Mouse (Mus musculus) hindbrain, embryonic 11.5 days (tissue): ENCODE data around the gene Mpp2. TPM values are rescaled to one million over a fixed set of nuclear protein-coding genes. Genes with fewer than 3 reads are reported as not detected.

ENCODE experiments used
- ATAC-seq: fragments of 200-750 bp; cut with Nextera tagmentation; 2 replicates; pipeline ENCODE4 v1.8.0; 2017; ENCODE audit warnings: mild to moderate bottlenecking, moderate TSS enrichment, moderate library complexity; ENCODE audit not compliant: low FRiP score
- DNase-seq: peaks from one replicate; pipeline ENCODE4 v3.0.0-alpha.2; 2015; ENCODE audit warnings: low spot score
- H3K27ac ChIP-seq: fragments of 300-500 bp; sonication (generic); 2 replicates; pipeline ENCODE4 v1.5.1; 2014; ENCODE audit warnings: mild to moderate bottlenecking, low read depth, low read length
- H3K27me3 ChIP-seq: fragments of 300-500 bp; sonication (generic); 2 replicates; pipeline ENCODE4 v1.6.1; 2014; ENCODE audit warnings: mild to moderate bottlenecking, low read length, moderate library complexity, mixed read lengths; ENCODE audit not compliant: control insufficient read depth, insufficient read depth
- H3K36me3 ChIP-seq: fragments of 300-500 bp; sonication (generic); 2 replicates; pipeline ENCODE4 v1.6.1; 2014; ENCODE audit warnings: mild to moderate bottlenecking, low read length, moderate library complexity, mixed read lengths; ENCODE audit not compliant: control insufficient read depth, insufficient read depth
- H3K4me1 ChIP-seq: fragments of 300-500 bp; sonication (generic); replicated peaks from 2 replicates; pipeline ENCODE4 v1.6.1; 2014; ENCODE audit warnings: low read length, mixed read lengths; ENCODE audit not compliant: control insufficient read depth, insufficient read depth
- H3K4me2 ChIP-seq: fragments of 300-500 bp; sonication (generic); replicated peaks from 2 replicates; pipeline ENCODE4 v1.6.1; 2014; ENCODE audit warnings: mild to moderate bottlenecking, low read depth, low read length
- H3K4me3 ChIP-seq: fragments of 300-500 bp; sonication (generic); 2 replicates; pipeline ENCODE4 v1.5.1; 2014; ENCODE audit warnings: low read depth, low read length
- H3K9ac ChIP-seq: fragments of 300-500 bp; sonication (generic); 2 replicates; pipeline ENCODE4 v1.6.1; 2014; ENCODE audit warnings: low read depth, low read length
- H3K9me3 ChIP-seq: fragments of 300-500 bp; sonication (generic); 2 replicates; pipeline ENCODE4 v1.6.1; 2016; ENCODE audit warnings: low read length; ENCODE audit not compliant: control insufficient read depth
- WGBS: fragments of 180-500 bp; shearing (Covaris S2); extraction: QIAGEN DNeasy Blood & Tissue Kit; methylation state at CpG from one replicate; pipeline ENCODE4 v1.1.7; 2014; 5-methylcytosine and 5-hydroxymethylcytosine counted together
- polyA plus RNA-seq: library from polyadenylated mRNA; unstranded; fragments of >200 nt; fragmentation: Nextera tagmentation; extraction: Ambion mirVana; gene quantifications from 2 replicates; pipeline ENCODE4 v1.2.1, GENCODE M21; 2014

Mpp2 gene
- polyA plus RNA-seq, 1 experiment from 2014 or later = 11.7 TPM

DNA sequence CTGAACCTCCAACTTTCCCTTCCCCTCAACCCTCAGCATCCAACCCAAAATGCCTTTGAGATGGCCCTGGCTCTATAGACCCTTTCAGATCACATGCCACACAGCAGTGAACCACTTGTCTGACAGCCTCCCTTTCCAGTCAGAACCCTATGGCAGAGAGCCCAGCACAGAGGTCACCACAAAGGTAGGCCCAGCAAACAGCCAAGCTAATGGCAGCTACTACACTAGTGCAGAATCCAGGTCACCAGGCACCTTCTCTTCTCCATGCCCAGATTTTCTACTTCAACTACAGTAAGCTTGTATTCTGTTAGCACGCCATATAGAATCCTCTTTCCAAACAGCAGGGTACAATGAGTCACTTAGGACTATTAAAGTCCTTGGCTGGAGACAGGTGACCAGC lies 72.2 kb downstream of the Mpp2 start:
- Histone ChIP-seq H3K9me3 (no peaks in the 10 kb centered on the region), H3K27ac (no peak overlapping the region), H3K4me3 (no peak overlapping the region), H3K9ac (no peak overlapping the region), H3K4me2 (no peak overlapping the region), H3K27me3 (no peaks in the 10 kb centered on the region), H3K4me1 (no peaks in the 10 kb centered on the region), H3K36me3 (0 out of 2 replicates have a peak, but pooled peaks cover 2% of the 10 kb centered on the region)
- DNase-seq = no peak
- ATAC-seq = no peak
- WGBS = 96% methylated on average over 1 of the region's 1 CpGs

DNA sequence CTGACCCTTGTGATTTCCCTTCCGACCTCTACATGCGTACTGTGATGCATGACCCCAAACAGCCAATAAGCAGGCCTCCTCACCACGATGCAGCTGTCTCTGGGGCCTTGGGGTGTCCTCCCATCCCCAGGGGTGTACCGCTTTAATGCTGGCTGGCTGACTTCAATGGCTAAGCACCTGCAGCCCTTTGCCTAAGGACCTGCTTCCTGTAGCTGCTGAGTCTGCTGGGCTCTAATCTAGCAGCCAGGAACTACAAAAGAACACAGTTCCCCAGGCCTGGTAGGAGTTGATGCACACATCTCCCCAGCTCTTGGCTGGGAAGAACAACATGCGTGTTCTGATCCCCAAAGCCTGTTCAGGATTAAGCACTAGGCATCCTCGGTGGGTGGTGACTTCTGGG lies 72.8 kb downstream of the Mpp2 start:
- H3K27me3 ChIP-seq = no peaks in the 10 kb centered on the region
- no peak overlapping the region for H3K4me2 ChIP-seq
- H3K9me3 ChIP-seq = no peaks in the 10 kb centered on the region
- no peak overlapping the region for H3K27ac ChIP-seq
- ATAC-seq (no peak), DNase-seq (no peak)
- 64% methylated on average over 6 of the region's 6 CpGs for WGBS
- no peaks in the 10 kb centered on the region for H3K4me1 ChIP-seq
- H3K9ac ChIP-seq = no peak overlapping the region
- H3K4me3 ChIP-seq = no peak overlapping the region
- 0 out of 2 replicates have a peak, but pooled peaks cover 2% of the 10 kb centered on the region for H3K36me3 ChIP-seq

GRCm38 (mm10) chr11:102013201-102013600 lies 75.1 kb downstream of the Mpp2 start:
- no peak overlapping the region for H3K4me2 ChIP-seq
- H3K9me3 ChIP-seq = no peaks in the 10 kb centered on the region
- 88% methylated on average over 8 of the region's 8 CpGs for WGBS
- H3K9ac ChIP-seq = no peak overlapping the region
- no peak overlapping the region for H3K4me3 ChIP-seq
- 0 out of 2 replicates have a peak, but pooled peaks cover 2% of the 10 kb centered on the region for H3K4me1 ChIP-seq
- H3K36me3 ChIP-seq = no peaks in the 10 kb centered on the region
- ATAC-seq (no peak), DNase-seq (no peak)
- no peaks in the 10 kb centered on the region for H3K27me3 ChIP-seq
- no peak overlapping the region for H3K27ac ChIP-seq

- ATAC-seq (no peak), DNase-seq (no peak)
- Histone ChIP-seq H3K4me1 (0 out of 2 replicates have a peak, but pooled peaks cover 2% of the 10 kb centered on the region), H3K9ac (no peak overlapping the region), H3K4me3 (no peak overlapping the region), H3K36me3 (peaks cover 2% of the 10 kb centered on the region; the same call in 1 of the 2 replicates), H3K27me3 (no peaks in the 10 kb centered on the region), H3K9me3 (no peaks in the 10 kb centered on the region), H3K4me2 (no peak overlapping the region), H3K27ac (no peak overlapping the region)
- WGBS = 87% methylated on average over 8 of the region's 8 CpGs
Measured at GRCm38 (mm10) chr11:102011510-102011909, 76.8 kb downstream of the Mpp2 start.

DNA sequence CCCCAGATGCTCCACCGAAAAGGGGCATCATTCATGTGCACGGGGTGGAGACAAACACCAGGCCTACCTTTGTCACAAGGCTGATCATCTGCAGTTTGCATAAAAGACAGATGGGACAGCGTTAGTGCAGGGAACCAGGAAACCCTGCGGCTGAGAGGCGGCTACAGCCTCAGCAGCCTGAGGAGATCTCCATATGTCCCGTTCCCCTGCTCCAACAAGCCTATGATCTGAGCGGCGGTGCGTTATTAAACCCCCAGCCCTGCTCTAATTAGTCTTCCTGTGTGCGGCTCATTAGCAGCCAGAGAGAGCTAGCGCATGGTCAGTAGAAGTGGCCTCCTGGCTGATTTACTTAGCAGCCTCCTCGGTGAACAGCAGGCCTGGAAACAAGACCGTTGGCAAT lies 78.2 kb downstream of the Mpp2 start:
- no peaks in the 10 kb centered on the region for H3K9me3 ChIP-seq
- H3K27ac ChIP-seq = peak overlapping the region; percentile 61
- H3K4me2 ChIP-seq = no peak overlapping the region
- peaks cover 2% of the 10 kb centered on the region; the same call in 1 of the 2 replicates for H3K36me3 ChIP-seq
- ATAC-seq (peak; percentile 43; the same call in 1 of the 2 replicates), DNase-seq (peak; percentile 49)
- 0 out of 2 replicates have a peak overlapping the region, but pooled peaks have one; percentile 12 for H3K9ac ChIP-seq
- WGBS = 61% methylated on average over 13 of the region's 13 CpGs
- no peak overlapping the region for H3K4me3 ChIP-seq
- no peaks in the 10 kb centered on the region for H3K27me3 ChIP-seq
- 0 out of 2 replicates have a peak, but pooled peaks cover 2% of the 10 kb centered on the region for H3K4me1 ChIP-seq

DNA sequence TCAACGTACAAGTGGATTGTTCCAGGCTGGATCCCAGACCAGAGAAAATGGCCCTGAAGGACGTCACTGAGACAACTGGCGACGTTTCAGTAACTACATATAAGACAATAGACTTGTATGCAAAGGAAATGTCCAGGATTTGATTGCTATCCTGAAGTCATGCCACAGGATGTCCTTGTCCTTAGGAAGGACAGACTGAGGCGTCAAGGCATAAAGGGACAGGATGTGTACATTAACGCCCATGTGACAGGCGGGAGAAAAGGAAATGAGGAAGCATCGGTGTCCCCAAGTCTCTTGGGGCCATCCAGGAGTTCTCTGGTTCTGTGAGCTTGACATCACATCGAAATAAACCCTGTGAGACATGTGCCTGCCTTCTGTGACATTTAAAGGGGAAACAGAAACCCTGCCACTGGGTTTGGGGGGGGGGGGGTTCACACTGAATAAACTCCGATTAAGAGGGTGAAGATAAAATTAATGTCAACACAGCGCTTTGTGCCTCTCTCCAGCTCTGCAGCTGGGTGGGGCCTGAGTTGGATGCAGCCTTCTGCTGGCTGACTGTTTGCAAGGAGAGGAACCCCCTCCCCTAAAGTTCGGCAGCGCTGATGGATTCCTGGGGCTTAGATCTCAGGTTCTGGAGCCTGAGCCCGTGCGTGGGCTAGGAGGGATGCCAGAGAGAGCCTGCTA lies 79.2 kb downstream of the Mpp2 start:
- Histone ChIP-seq H3K4me2 (no peak overlapping the region), H3K27ac (no peak overlapping the region), H3K9ac (no peak overlapping the region), H3K4me1 (0 out of 2 replicates have a peak, but pooled peaks cover 2% of the 10 kb centered on the region), H3K27me3 (no peaks in the 10 kb centered on the region), H3K4me3 (no peak overlapping the region), H3K36me3 (peaks cover 6% of the 10 kb centered on the region; the same call in 1 of the 2 replicates), H3K9me3 (no peaks in the 10 kb centered on the region)
- DNase-seq = no peak
- ATAC-seq = no peak
- WGBS = 87% methylated on average over 15 of the region's 15 CpGs

DNA sequence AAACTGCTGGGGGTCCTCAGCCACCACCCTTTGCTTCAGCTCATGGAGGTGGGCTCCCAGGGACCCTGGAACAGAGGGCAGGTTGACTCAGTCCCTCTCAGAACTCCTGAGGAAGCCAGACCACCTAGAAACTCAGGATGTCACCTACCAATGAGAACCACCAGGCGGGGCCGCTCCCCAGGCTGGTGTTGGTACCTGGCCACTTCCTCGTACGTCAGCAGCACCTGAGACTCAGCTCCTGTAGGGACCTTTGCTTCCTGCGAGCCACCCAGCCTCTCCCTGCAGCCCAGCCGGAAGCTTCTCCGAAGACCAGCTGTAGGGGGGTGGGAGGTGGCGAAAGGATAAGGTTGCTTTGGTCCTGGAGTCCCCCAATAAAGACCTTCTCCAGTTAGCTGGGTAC lies 79.9 kb downstream of the Mpp2 start:
- 92% methylated on average over 8 of the region's 8 CpGs for WGBS
- Histone ChIP-seq H3K9ac (no peak overlapping the region), H3K4me2 (no peak overlapping the region), H3K9me3 (no peaks in the 10 kb centered on the region), H3K27ac (no peak overlapping the region), H3K4me3 (no peak overlapping the region), H3K36me3 (peaks cover 6% of the 10 kb centered on the region; the same call in 1 of the 2 replicates), H3K4me1 (0 out of 2 replicates have a peak, but pooled peaks cover 2% of the 10 kb centered on the region), H3K27me3 (no peaks in the 10 kb centered on the region)
- ATAC-seq = no peak
- DNase-seq = no peak
